Mouse (Mus musculus): Measurements from ENCODE around the gene Cript.

DNA sequence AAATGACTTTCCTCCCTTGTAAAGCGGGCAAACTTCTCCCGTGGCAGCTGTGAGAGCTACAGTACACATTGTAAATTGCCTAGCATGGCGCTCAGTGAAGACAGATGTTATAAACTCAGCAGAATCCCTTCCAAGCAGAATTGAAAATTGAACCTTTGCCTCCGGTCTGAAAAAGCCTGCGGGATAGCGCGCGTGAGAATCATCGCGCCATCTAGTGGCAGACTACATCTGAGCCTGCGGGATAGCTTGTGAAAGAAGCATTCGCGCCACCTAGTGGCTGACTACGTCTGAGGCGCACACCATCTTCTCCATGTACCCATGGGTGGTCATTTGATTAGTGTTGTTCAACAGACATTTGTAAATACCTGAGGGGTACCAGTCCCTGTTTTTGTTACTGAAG is 19.0 kb downstream of the Cript start:
- TF ChIP-seq CTCF (IDR thresholded peaks at IDR 0.05; ENCODE audit: low read depth) = peak; percentile 100
- no peak for TF ChIP-seq EP300 (IDR thresholded peaks at IDR 0.05; ENCODE audit: low read depth)

Measured in liver, embryonic 14.5 days (tissue).